Mouse (Mus musculus) layer of hippocampus, postnatal 14 days (tissue): ENCODE measurements around the gene Galnt17. TPM values are rescaled to one million over a fixed set of nuclear protein-coding genes. Genes with fewer than 3 reads are reported as not detected.

Experiments
- DNase-seq, 2 experiments: peaks; one replicate each; pipeline ENCODE4 v3.0.0; 2021 to 2022; ENCODE audit warnings: low spot score in 2 of 2, mixed read lengths in 1 of 2
- long read RNA-seq, 2 experiments: library from polyadenylated mRNA; stranded (forward); transcript quantifications; one replicate each; pipeline ENCODE4 v2.0.0; 2021
- total RNA-seq, 2 experiments: library from RNA; stranded (reverse); gene quantifications; 2 replicates each; pipeline ENCODE4 v1.2.3; 2021

Gene Galnt17
- total RNA-seq = 100 to 1,000 TPM in 1 of 2 experiments, 10 to 100 TPM in 1; 99.1 to 103 TPM
- long read RNA-seq, experiment 1, partial matches to known transcripts = 4 of 17 reads
- long read RNA-seq, experiment 1, other reads (novel, unspliced or antisense) = 12 of 17 reads
- long read RNA-seq, experiment 2, partial matches to known transcripts = 3 of 25 reads
- long read RNA-seq, experiment 2, other reads (novel, unspliced or antisense) = 21 of 25 reads

DNA sequence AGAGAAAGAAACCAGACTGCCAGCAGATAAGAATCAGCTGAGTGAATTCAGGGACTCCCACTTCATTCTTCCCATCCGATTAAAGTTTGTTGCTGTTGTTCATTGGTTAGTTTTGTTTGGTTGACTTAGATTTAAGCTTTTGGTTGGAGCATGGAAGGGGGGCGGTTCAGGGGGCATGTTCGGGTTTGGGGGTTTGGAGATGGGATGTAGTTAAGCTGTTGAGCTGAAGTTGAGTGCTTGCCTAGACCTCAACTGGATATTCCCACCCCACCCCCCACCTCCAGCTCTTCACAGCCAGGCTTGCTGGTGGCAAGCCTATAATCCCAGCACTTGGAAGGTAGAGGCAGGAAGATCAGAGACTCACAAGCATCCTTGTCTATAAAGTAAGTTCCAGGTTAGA, at the start of gene Galnt17:
Gene Galnt17, minus strand, starts transcription at position 101 of the 400 bp plus-strand sequence.
- no peak for DNase-seq

DNA sequence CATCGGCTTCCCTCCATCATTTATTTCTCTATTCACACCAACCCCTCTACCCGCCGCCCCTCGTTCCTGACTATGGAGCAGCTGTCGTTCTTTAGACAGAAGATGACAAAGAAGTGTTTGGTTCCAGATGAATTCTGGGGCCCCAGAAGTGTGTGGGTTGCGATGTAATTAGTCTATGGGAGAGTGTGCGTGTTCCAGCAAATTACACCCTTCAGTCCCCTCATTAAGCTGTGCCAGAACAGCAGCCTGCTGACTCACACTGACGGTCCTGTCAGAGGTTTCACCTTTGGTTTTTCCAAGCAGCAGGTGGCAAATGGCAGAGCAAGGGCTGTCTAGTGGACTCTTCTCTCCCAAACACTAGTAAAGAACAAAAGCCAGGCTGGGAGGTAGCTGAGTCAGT, 26.2 kb upstream of the Galnt17 start:
- DNase-seq = peak; percentile 12 to 13

DNA sequence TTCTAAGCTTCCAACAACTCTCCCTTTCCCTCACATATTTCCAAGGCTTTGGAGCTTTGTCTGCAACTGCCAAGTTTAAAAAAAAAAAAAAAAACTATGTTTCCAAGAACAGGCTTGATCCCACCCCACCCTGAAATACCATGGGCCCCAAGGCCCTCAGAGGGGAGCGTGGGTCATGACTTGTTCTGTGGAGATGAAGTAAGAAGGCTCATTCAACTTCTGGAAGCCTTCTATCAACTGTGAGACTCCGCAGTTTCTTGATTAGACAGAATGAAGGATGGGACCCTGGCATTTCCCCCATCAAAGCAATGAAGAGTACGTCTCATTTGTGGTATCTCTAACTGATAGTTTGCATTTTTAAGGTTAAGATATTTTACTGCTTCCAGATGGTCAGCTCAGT, 13.0 kb upstream of the Galnt17 start:
- DNase-seq = no peak

DNA sequence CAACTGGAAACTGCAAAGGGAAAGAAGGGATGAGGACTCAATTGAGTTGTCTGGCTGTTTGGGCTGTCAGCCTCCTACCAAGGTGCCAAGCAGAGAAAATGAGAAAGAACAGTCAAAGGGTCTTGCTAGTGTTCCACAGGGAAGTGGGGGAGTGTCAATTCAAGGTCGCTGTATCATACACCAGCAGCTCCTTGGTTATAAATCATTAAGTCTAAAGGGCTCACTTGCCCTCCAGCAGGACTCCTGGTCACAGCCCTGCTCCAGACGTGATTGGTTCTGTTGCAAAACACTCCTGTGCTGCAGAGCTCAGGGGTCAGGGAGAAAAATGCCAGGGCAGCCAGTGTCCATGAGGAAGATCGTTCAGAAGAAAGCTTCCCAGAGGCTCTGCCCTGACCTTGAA, 11.3 kb upstream of the Galnt17 start:
- no peak for DNase-seq

DNA sequence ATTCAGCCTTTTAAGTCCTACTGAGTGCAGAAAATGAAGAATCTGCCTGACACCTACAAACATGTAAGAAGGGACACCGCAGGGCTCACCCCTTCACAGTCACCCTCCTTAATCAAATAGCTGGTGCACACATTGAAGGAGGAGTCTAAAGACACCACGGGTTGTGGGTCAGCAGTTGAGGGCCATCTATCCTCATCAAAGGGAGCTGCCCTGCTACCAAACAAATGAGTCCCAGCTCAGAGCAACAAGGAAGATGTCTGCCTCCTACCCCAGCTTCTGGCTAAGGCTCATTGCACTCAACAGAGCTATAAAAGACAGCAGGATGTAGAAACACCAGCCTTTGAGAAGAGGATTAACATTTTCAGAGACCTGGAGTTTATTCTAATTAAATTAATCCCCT, 10.8 kb upstream of the Galnt17 start:
- no peak for DNase-seq

DNA sequence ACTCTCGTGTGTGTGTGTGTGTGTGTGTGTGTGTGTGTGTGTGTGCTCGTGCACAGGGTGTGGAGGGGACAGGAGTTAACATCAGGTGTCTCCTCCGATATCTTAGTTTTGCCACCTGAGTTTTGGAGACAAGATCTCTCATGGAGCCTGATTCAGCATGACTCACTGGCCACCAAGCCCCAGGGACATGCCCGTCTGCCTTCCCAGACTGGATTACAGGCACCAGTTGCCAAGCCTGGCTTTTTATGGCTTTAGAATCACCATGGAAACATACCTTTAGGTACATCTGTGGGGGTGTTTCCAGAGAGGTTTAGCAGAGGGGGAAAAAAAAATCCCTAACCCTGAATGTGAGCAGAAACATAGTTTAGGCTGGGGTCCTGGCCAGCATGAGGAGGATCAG, 6.7 kb upstream of the Galnt17 start:
- no peak for DNase-seq

DNA sequence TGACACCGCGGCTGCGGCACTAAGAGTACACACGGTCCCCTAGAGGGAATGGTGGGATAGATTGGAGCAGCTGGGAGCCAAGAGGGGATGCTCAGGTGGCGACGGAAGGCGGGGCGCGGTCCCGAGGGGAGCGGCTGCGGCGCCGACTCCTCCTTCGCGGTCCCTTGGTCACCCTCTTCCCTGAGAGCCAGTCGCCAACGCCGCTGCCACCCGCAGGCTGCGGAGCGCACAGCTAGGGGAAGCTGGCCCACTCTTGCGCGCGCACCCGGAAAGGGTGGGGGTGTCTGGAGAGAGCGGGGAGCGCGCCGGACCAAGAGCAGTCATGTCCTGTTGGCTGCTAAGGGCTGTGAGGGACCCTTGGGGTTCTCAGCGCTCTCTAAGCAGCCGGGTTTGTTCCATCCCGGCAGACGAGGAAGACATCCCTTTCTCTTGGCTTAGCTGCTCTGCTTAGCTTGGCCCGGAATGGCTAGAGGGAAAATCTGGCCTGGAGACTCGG, 593 bp downstream of the Galnt17 start:
- peak; percentile 78 to 84 for DNase-seq

DNA sequence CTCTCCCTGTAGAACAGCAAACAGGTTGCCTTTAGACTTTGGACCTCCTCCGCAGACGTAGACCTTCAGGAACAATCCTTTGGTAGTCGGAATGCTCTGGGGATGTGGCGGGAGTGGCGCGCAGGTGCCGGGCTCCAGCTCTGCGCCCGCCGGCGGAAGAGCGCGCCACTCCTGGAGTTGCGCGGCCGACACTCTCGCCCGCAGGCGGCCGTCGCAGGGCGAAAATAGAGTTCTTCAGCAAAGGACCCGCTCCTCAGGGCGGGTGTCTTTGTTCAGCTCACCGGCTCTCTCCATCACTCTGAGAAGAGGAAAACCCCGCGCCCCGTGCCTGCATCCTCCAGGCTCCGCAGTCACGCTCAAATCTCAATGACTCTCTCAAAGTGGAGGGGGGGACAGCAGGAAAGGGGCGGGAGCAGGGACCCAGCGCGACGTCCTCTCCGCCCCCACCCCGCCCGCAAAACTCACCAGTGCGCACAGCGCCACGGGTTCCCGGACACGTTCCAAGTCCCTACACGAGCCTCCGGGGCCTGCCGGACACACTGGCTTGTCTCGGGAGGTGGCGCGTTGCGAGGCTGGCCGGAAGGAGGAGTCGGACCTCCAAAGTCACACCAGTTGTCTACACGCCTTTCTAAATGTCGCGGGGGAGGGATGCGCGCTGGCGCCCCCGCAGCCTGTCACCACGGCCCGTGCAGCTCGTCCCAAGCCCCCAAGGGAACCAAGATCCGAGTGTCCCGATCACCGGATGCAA, 1.2 kb downstream of the Galnt17 start:
- DNase-seq = peak in 1 of 2 experiments; percentile 65

DNA sequence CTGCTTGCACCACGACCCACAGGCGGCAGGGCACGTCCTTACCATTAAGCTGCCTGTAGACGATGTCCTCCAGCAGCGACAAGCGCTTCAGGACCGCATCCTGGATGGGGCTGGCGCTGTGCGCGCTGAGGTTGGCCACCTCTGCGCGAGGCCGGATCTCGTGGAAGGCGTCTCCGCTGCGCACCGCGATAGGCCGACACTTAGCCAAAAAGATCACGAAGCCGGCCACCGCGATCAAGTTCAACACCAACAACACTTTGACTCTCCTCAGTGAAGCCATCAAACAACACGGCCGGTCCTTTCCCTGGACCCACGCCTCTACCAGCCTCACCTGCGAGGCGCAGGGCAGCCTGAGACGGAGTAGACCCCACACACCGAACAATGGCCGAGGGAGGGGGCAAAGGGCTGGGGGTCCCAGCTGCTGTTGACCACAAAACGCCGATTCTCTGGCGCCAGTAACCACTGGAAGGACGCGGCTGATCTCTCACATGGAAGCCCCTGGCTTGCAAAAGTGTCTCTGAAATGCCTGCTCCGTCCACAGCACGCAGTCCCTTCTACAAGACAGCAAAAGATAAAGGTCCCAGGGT, 1.9 kb downstream of the Galnt17 start:
- DNase-seq = no peak

DNA sequence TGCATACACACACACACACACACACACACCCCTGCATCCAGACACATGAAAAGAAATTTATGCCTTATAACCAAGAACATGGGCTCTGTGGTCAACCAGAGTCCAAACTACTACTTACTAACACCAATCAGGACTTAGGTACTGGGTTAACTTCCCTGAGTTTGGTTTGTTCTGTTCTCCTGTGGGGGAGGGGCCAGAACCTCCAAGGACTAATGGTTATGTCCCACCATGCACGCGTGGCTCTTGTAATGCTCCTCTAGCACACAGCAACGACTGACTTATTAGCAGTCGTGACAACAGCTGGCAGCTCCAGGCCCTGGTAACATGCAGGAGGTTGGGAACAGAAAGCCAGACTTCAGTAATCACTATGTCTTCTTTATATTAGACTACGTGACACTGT, 3.1 kb downstream of the Galnt17 start:
- no peak for DNase-seq

DNA sequence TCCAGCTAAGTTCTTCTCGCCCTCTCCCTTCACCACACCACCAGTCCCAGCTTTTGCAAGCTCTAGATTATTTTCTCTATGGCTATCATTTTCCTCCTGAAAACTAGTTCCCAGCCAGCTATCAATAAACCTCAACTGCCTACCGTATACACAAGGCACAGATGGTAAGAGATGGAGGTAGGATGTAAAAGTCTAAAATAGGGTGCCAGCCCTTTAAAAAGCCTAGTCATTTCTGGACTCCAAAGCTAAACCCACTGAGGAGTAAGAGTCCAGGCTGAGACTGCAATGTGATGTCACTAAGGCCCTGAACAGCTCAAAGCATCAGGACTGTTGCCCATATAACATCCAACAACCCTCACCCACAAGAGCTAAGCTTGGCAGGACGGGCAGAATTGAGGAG, 6.8 kb downstream of the Galnt17 start:
- no peak for DNase-seq

DNA sequence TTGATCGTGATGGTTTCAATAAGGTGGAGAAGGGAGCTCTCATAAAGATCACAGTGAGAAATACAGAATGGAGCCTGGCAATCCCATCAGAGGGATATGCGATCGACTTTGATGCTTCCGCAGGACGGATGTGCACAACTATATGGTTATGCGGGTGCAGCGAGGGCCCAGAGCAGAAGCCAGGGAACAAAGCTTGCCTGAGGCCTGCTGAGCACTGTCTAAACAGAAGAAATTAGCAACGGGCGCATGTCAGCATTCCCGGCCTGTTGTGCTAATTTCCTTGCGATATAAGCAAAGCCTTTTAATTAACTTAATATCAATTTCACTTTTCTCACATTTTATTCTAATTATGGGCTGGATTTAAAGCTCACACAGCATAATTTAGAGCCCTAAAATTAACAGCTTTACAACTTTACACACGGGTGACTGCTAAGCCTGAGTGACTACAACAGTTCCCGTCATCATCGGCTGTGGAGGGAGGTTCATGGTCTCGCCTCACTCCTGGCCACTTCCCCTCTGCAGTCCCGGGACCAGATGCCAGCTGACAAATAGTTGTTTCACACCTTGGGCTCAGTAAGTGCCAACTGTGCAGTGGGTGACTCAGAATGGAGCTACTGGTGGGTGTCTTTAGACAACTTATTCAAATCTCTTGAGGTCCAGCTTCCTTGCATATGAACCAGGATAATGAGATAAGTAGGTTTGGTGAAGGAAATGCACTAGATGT, 14.4 kb downstream of the Galnt17 start:
- DNase-seq = no peak

DNA sequence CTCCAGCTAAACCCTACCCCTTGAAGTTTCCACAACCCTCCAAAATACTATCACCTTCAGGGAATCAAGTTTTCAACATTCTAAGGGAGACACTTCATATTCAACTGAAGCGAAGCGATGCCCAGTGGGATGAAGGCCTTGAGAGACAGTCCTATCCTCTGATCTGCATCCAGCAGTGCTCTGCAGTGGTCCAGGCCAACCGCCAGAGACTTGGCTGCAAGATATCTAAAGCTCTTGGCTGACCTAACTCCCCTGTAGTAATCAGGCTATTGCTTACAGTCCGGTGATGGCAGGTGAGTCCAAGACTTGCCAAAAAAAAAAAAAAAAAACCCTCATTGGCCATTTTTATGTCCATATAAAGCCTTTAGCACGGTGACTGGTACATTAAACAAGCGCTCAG, 21.2 kb downstream of the Galnt17 start:
- DNase-seq = no peak

DNA sequence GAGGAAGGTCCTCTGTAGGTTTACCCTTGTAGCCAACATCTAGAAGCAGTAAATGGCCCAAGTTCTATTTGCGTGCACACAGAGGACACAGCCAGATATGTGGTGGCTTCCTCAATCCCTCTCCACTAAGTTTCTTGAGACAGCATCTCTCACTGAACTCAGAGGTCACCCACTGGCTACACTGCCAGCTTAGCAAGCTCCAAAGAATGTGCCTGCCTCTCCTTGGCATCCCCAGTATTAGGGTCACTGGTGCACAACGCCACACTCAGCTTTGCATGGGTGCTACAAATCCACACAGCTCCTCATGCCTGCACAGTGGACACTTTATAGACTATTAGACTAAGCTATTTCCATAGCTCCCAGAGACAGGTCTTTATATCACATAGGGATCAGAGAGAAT, 21.6 kb downstream of the Galnt17 start:
- DNase-seq = no peak

DNA sequence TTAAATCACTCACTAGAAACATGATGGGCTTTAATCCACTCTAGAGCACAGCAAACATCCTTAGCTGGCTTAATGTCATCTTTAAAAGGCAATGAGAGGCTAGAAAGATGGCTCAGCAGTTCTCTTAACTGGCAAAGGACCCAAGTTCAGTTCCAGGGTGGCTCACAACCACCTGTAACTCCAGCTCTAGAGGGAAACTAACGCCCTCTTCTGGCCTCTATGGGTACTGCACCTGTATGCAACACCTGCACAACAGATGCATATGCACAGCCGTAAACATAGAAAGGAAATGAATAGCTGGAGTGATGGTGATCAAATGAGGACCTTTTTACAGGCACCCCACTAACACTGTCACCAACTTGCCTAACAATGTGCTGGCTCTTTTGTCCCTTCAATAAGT, 27.9 kb downstream of the Galnt17 start:
- no peak for DNase-seq

DNA sequence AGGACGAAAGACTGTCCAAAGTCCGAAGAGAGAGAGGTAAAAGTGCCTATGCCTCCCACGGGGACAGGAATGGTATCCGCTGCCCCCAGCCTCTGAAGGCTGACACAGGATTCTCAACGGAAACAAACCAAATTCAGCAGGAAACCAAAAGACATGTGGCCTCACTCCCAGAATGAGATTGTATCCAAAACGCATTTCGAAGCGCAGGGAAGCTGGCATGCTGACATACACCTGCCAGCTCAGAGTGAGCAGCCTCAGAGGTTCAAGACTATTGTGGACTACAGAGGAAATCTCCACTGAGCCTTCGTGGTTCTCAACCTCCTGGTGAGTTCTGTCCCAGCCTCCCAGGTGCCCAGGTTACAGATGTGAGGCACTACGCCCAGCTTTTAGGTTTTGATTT, 29.0 kb downstream of the Galnt17 start:
- no peak for DNase-seq

DNA sequence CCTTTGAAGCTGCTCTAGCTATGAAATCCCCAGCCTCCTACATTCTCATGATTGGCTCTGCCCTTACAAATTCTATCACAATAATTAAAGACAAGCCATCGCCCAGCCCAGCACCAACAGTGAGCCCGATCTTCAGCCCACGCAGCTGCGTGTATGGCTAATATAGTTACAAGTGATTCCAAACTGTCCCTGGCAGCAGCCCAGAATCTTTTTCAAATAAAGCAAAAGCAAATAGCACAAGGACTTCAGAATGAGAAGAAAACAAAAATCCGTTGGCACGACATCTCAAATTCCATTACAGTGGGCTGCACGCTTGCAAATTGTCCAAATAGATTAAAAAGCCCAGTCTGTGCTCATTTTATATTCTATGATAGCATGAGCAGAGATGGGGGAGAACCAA, 31.1 kb downstream of the Galnt17 start:
- DNase-seq = peak in 1 of 2 experiments; percentile 84

DNA sequence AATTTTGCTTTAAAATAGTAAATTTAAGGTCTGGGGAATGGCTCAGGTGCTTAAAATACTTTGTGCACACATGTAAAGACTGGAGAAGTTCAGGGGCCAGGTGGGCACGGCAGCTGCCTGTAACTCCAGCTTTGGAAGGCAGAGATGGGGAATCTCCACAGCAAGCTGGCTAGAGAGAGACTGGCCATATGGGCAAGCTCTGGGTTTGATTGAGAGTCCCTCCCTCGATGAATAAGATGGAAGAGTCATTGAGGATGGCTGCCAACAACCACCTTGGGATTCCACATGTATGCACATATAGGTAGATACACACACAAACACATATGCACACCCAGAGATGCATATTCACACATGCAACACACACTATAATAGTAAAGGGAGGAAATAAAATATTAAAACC, 42.0 kb downstream of the Galnt17 start:
- DNase-seq = no peak

DNA sequence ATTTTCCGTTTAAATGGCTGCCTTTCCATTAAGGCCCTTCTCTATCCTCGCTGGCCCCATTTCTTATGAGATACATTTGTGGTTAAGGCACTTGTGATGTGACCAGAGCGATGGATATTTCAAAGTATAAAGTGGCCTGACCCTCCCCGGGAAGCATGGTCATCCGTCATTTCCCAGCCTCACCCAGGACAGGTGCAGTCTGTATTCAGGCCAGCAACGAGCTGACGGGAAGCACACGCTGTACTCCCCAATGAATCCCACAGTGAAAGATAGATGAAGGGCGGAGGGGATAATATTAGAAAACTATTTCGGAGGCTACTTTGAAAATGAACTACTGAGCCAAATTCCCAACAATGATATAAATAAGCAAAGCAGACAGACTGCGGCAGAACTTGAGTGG, 44.2 kb downstream of the Galnt17 start:
- DNase-seq = no peak

DNA sequence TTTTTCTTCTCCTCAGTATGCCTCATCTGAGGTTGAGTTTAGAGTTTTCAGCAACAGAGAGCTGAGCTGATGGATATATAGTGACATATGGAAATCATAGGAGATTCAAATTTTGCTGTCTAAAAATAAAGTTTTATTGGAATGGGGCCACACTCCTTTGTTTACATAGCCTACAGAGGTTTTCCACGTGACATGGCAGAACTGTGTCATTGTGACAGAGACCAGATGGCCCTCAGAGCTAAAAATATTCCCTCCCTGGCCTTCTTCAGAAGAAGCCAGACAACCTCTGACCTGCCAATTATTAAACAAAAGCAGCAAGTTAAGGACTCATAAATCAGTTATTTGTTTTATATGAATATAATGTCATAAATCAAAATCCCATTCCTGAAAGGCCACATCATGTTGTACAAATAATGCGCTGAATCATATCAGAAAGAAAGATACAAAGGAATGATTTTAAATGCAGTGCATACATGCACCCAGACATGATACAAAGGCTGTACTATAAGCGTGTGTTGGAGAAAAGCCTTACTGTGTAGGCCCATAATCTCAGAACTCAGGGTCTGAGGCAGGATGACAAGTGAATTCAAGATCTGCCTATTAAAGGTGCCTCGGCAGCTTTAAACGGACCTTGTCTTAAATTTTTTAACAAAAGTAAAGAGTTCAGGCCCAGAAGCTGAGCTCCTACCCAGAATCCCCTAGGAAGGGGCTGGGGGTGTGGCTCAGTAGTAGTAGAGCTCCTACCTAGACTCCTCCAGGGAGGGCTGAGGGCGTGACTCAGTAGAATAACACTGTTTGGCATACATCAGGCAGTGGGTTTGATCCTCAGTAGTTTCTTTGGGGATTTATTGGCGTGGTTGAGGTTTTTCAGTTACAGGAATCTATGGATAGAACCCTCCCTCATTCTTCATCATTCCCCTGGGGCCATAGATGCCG, 57.3 kb downstream of the Galnt17 start:
- DNase-seq = no peak

DNA sequence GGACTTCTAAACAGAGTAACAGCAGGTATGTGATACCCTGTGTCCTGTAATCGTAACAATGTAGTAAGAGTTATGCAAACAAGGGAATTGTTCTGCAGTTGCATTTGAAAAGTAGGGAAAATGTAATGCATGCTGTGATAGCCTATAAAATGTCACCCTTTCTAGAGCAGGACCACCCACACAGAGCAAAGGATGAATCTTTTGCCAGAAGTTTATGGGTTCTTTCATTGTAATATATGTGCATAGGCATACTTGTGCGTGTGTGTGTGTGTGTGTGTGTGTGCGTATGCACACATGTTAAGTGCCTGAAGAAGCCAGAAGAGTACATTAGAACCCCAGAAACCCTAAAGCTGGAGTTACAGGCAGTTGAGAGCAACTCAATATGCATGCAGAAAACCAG, 59.9 kb downstream of the Galnt17 start:
- DNase-seq = no peak
